Comparison of ENCODE assay signal across 15 mouse cellular contexts in the genomic region with DNA sequence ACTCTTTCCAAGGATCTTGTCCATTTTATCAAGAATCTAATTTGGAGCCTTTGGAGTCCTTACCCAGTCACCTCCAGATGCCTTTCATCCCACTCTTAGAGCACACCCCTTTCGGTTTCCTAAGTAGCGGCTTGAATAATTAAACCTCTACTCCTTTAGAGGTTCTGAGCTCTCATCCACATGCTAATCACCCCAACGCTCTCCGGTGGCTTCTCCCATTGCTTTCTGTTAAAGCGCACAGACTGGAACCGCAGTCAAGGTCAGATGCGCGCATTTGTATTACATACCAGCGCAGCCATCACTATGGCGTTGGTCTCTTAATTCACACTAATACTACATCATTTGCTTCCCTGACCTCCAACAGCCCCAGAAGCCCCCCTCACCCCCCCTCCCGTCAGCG. TPM values are rescaled to one million over a fixed set of nuclear protein-coding genes. Genes with fewer than 3 reads are reported as not detected.
DNase-seq lines count a peak whose midpoint lies in the region; ATAC-seq and TF ChIP-seq lines count a peak whose summit lies in the region.
"Had no signal": no experiment of that assay in that cellular context is flagged by ENCODE, and none has a peak within 500 bp of the region (broad histone marks: within the 10 kb centered on the region; RNA-seq: fewer than 3 reads in every experiment).

No protein-coding gene starts in this region.

- no peak for TF ChIP-seq POLR2A in limb, embryonic 14.5 days (IDR thresholded peaks at IDR 0.05; ENCODE audit: borderline replicate concordance, extremely low read depth, insufficient read depth, insufficient read length)

- no peak for ATAC-seq in heart, embryonic 14.5 days (ENCODE audit: insufficient number of reproducible peaks, insufficient read depth, low FRiP score, low read depth)
- no peak for ATAC-seq in limb, embryonic 14.5 days (ENCODE audit: low FRiP score, low read depth)
- ATAC-seq in midbrain, embryonic 11.5 days (ENCODE audit: low FRiP score): peak; percentile 70
- ATAC-seq: forebrain, embryonic 13.5 days; inflammation-experienced regulatory T-cells, adult 6 months had no signal

- no peak for DNase-seq in heart, postnatal 14 days
- no peak for DNase-seq in limb, embryonic 14.5 days (ENCODE audit: low spot score)
- DNase-seq in limb, embryonic 10.5 days (ENCODE audit: low spot score): no peak
- peak; percentile 89 for DNase-seq in midbrain, embryonic 11.5 days (ENCODE audit: low spot score, missing footprints)
- DNase-seq in spleen, adult 18-20 months: no peak
- DNase-seq in lung, postnatal 36 days: no peak
- DNase-seq: cerebellum, postnatal 14 days; layer of hippocampus, postnatal 36 days; lung, adult 2 months; lung, postnatal 4 days; thymus, postnatal 25 days had no signal

- no peaks in the 10 kb centered on the region; a peak in 1 of 4 replicates for H3K4me1 ChIP-seq in heart, embryonic 14.5 days (ENCODE audit: control insufficient read depth in 2 of 2, insufficient read depth in 2 of 2, low read length in 2 of 2)
- H3K4me1 ChIP-seq in limb, embryonic 14.5 days (ENCODE audit: control insufficient read depth, insufficient read depth, low read length): no peaks in the 10 kb centered on the region
- 0 out of 2 replicates have a peak, but pooled peaks cover 5% of the 10 kb centered on the region for H3K4me1 ChIP-seq in limb, embryonic 10.5 days
- peaks cover 6% of the 10 kb centered on the region; the same call in 1 of the 2 replicates for H3K4me1 ChIP-seq in midbrain, embryonic 11.5 days (ENCODE audit: control insufficient read depth, insufficient read depth, low read length)

- peak overlapping the region; percentile 21; the same call in 1 of the 2 replicates for H3K4me2 ChIP-seq in heart, embryonic 14.5 days (ENCODE audit: low read length)
- H3K4me2 ChIP-seq in limb, embryonic 14.5 days (replicated peaks; ENCODE audit: low read depth, low read length, severe bottlenecking): 0 out of 2 replicates have a peak overlapping the region, but pooled peaks have one; percentile 5
- no peak overlapping the region for H3K4me2 ChIP-seq in midbrain, embryonic 11.5 days
- H3K4me2 ChIP-seq: forebrain, embryonic 13.5 days; heart, embryonic 11.5 days had no signal

- H3K9ac ChIP-seq in heart, embryonic 14.5 days (ENCODE audit: low read length): no peak overlapping the region
- no peak overlapping the region for H3K9ac ChIP-seq in limb, embryonic 14.5 days (ENCODE audit: low read depth, low read length, severe bottlenecking)
- no peak overlapping the region for H3K9ac ChIP-seq in midbrain, embryonic 11.5 days (ENCODE audit: low read length)
- H3K9ac ChIP-seq: forebrain, embryonic 13.5 days had no signal

- 23% methylated on average over 10 of the region's 12 CpGs for WGBS in heart, embryonic 14.5 days
- 19% methylated on average over 12 of the region's 12 CpGs for WGBS in limb, embryonic 14.5 days
- WGBS in limb, embryonic 10.5 days: 10% methylated on average over 12 of the region's 12 CpGs
- WGBS in midbrain, embryonic 11.5 days: 5% methylated on average over 12 of the region's 12 CpGs

- H3K27ac ChIP-seq in heart, embryonic 14.5 days (replicated peaks in 1 of 2; ENCODE audit: control insufficient read depth in 1 of 2, insufficient read depth in 1 of 2, low read depth in 2 of 2, low read length in 2 of 2): no peak overlapping the region
- H3K27ac ChIP-seq in limb, embryonic 14.5 days (replicated peaks; ENCODE audit: low read depth, low read length): no peak overlapping the region
- H3K27ac ChIP-seq in limb, embryonic 10.5 days: no peak overlapping the region
- no peak overlapping the region for H3K27ac ChIP-seq in midbrain, embryonic 11.5 days (ENCODE audit: low read depth, low read length)
- H3K27ac ChIP-seq: forebrain, embryonic 13.5 days had no signal

- H3K36me3 ChIP-seq in heart, embryonic 14.5 days (ENCODE audit: control insufficient read depth, insufficient read depth, low read length): no peaks in the 10 kb centered on the region
- no peaks in the 10 kb centered on the region for H3K36me3 ChIP-seq in limb, embryonic 14.5 days (ENCODE audit: control insufficient read depth, insufficient read depth, low read length)
- no peaks in the 10 kb centered on the region for H3K36me3 ChIP-seq in limb, embryonic 10.5 days
- no peaks in the 10 kb centered on the region for H3K36me3 ChIP-seq in midbrain, embryonic 11.5 days (ENCODE audit: control insufficient read depth, insufficient read depth, low read length)

- intact Hi-C loops in heart, postnatal 14 days (cut with DNase I): no loop called here

- H3K4me3 ChIP-seq in heart, embryonic 14.5 days (ENCODE audit: control insufficient read depth in 1 of 2, insufficient read depth in 1 of 2, low read depth in 1 of 2, low read length in 2 of 2): no peak overlapping the region
- H3K4me3 ChIP-seq in limb, embryonic 14.5 days (replicated peaks; ENCODE audit: low read length): no peak overlapping the region
- no peak overlapping the region for H3K4me3 ChIP-seq in limb, embryonic 10.5 days
- H3K4me3 ChIP-seq in midbrain, embryonic 11.5 days (ENCODE audit: low read depth, low read length): no peak overlapping the region
- H3K4me3 ChIP-seq: forebrain, embryonic 13.5 days had no signal

- H3K27me3 ChIP-seq in heart, embryonic 14.5 days (ENCODE audit: control insufficient read depth, insufficient read depth, low read length): peaks cover 18% of the 10 kb centered on the region
- H3K27me3 ChIP-seq in limb, embryonic 14.5 days (ENCODE audit: control insufficient read depth, insufficient read depth, low read length): no peaks in the 10 kb centered on the region
- peaks cover 40% of the 10 kb centered on the region for H3K27me3 ChIP-seq in limb, embryonic 10.5 days (ENCODE audit: low read depth, poor library complexity, severe bottlenecking)
- no peaks in the 10 kb centered on the region for H3K27me3 ChIP-seq in midbrain, embryonic 11.5 days (ENCODE audit: control insufficient read depth, insufficient read depth, low read length)

- no peaks in the 10 kb centered on the region for H3K9me3 ChIP-seq in heart, embryonic 14.5 days (ENCODE audit: control insufficient read depth, low read length)
- H3K9me3 ChIP-seq in limb, embryonic 14.5 days (ENCODE audit: control insufficient read depth, low read length): no peaks in the 10 kb centered on the region
- H3K9me3 ChIP-seq in limb, embryonic 10.5 days (replicated peaks): no peaks in the 10 kb centered on the region
- H3K9me3 ChIP-seq in midbrain, embryonic 11.5 days (ENCODE audit: control insufficient read depth, low read length): no peaks in the 10 kb centered on the region
- H3K9me3 ChIP-seq: forebrain, embryonic 13.5 days had no signal

RNA-seq across cellular contexts. Expression of a gene that starts 55.7 kb away (rescaled TPM):
- 20.8 and 24.2 TPM in 2 replicates for polyA plus RNA-seq in heart, embryonic 14.5 days (2014; fragmentation: Nextera tagmentation; extraction: Ambion mirVana)
- 100 to 1,000 TPM; 172 to 178 TPM for total RNA-seq in heart, postnatal 14 days (2021)
- polyA plus RNA-seq in limb, embryonic 14.5 days (2012; rRNA removed): 101 and 137 TPM in 2 replicates
- polyA plus RNA-seq in limb, embryonic 14.5 days (2014; fragmentation: Nextera tagmentation; extraction: Ambion mirVana): 21.5 and 28.7 TPM in 2 replicates
- 13.9 and 18.9 TPM in 2 replicates for polyA plus RNA-seq in limb, embryonic 10.5 days (2016; fragmentation: Nextera tagmentation; extraction: Ambion mirVana)
- polyA plus RNA-seq in midbrain, embryonic 11.5 days (2014; fragmentation: Nextera tagmentation; extraction: Ambion mirVana): 6.5 and 7.2 TPM in 2 replicates
